Mouse (Mus musculus): ENCODE measurements around the gene Bean1. TPM values are rescaled to one million over a fixed set of nuclear protein-coding genes. Genes with fewer than 3 reads are reported as not detected.

The Bean1 gene
- polyA plus RNA-seq, 2 experiments = 0.02 TPM; not detected in 1

GRCm38 (mm10) chr8:104247054-104247907 lies 77.0 kb downstream of the Bean1 start:
- DNase-seq (ENCODE audit: low read depth in 3 of 3, low spot score in 3 of 3) = no peak
- H3K27me3 ChIP-seq (ENCODE audit: control insufficient read depth, insufficient read depth, low read length) = no peaks in the 10 kb centered on the region

GRCm38 (mm10) chr8:104247908-104248275 lies 77.7 kb downstream of the Bean1 start:
- Histone ChIP-seq H3K9me3 (ENCODE audit: control insufficient read depth, low read length) (no peaks in the 10 kb centered on the region), H3K9ac (replicated peaks) (peak overlapping the region; percentile 89), H3K27me3 (ENCODE audit: control insufficient read depth, insufficient read depth, low read length) (no peaks in the 10 kb centered on the region), H3K4me3 (ENCODE audit: insufficient read depth in 1 of 2, low read depth in 2 of 2, low read length in 2 of 2) (peak overlapping the region; percentile 76 to 94), H3K4me2 (ENCODE audit: low read depth) (peak overlapping the region; percentile 93), H3K36me3 (replicated peaks; ENCODE audit: control insufficient read depth, insufficient read depth, low read depth) (no peaks in the 10 kb centered on the region), H3K4me1 (replicated peaks; ENCODE audit: control insufficient read depth in 2 of 2, insufficient read depth in 2 of 2, low read length in 1 of 2) (peaks cover 9 to 24% of the 10 kb centered on the region in 2 experiments), H3K27ac (peak overlapping the region; percentile 37; the same call in 1 of the 2 replicates)
- peak; percentile 38; the same call in 1 of the 2 replicates for ATAC-seq (ENCODE audit: insufficient read depth)
- TF ChIP-seq CTCF (IDR thresholded peaks at IDR 0.05; ENCODE audit: low read depth) (no peak), EP300 (IDR thresholded peaks at IDR 0.05; ENCODE audit: low read depth) (no peak)
- no peak for DNase-seq (ENCODE audit: low read depth in 3 of 3, low spot score in 3 of 3)
- 4% methylated on average over 11 of the region's 11 CpGs for WGBS (ENCODE audit: insufficient replicate concordance)

More at GRCm38 (mm10) chr8:104247054-104247907, 77.0 kb downstream of the Bean1 start:
- no peaks in the 10 kb centered on the region for H3K9me3 ChIP-seq (ENCODE audit: control insufficient read depth, low read length)
- no peak for ATAC-seq (ENCODE audit: insufficient read depth)
- no peaks in the 10 kb centered on the region for H3K36me3 ChIP-seq (replicated peaks; ENCODE audit: control insufficient read depth, insufficient read depth, low read depth)
- peak overlapping the region; percentile 76 to 94 for H3K4me3 ChIP-seq (ENCODE audit: insufficient read depth in 1 of 2, low read depth in 2 of 2, low read length in 2 of 2)
- peak overlapping the region; percentile 93 for H3K4me2 ChIP-seq (ENCODE audit: low read depth)
- WGBS (ENCODE audit: insufficient replicate concordance) = 31% methylated on average over 22 of the region's 22 CpGs
- H3K27ac ChIP-seq = 0 out of 2 replicates have a peak overlapping the region, but pooled peaks have one; percentile 27
- TF ChIP-seq CTCF (IDR thresholded peaks at IDR 0.05; ENCODE audit: low read depth) = no peak
- no peak for TF ChIP-seq EP300 (IDR thresholded peaks at IDR 0.05; ENCODE audit: low read depth)
- H3K4me1 ChIP-seq (replicated peaks; ENCODE audit: control insufficient read depth in 2 of 2, insufficient read depth in 2 of 2, low read length in 1 of 2) = peaks cover 9 to 26% of the 10 kb centered on the region in 2 experiments
- peak overlapping the region; percentile 89 for H3K9ac ChIP-seq (replicated peaks)

DNA sequence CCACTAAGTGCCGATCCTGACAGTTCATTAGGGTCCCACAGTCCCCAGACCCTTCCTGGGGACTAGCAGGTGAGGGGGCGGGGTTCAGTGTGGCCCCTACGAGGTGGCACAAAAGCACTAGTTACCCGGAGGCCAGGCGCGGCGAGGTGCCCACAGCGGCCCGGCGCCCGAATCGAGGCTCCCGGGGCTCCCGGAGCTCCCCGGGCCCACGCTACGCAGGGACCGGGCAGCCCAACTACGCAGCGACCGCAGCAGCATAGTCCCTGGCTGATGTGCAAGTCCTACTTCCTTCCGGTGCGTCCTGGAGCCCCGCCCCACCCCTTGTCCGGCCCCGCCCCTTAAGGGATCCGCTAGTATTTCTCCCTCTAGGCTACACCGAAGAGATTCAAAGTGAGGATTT lies 78.0 kb downstream of the Bean1 start, which contains the start of gene Tk2:
Gene Tk2 (minus strand): TSS at position 283 of the 400 bp plus-strand sequence.
- Histone ChIP-seq H3K4me3 (ENCODE audit: insufficient read depth in 1 of 2, low read depth in 2 of 2, low read length in 2 of 2) (peak within 1 kb of the TSS; percentile 76 to 94), H3K9ac (replicated peaks) (peak within 1 kb of the TSS; percentile 89), H3K36me3 (replicated peaks; ENCODE audit: control insufficient read depth, insufficient read depth, low read depth) (no peaks in the 10 kb centered on the region), H3K4me1 (replicated peaks; ENCODE audit: control insufficient read depth in 2 of 2, insufficient read depth in 2 of 2, low read length in 1 of 2) (peaks cover 9 to 24% of the 10 kb centered on the region in 2 experiments), H3K27ac (peak within 1 kb of the TSS; percentile 37; the same call in 1 of the 2 replicates), H3K4me2 (ENCODE audit: low read depth) (peak within 1 kb of the TSS; percentile 93), H3K9me3 (ENCODE audit: control insufficient read depth, low read length) (no peaks in the 10 kb centered on the region), H3K27me3 (ENCODE audit: control insufficient read depth, insufficient read depth, low read length) (no peaks in the 10 kb centered on the region)
- TF ChIP-seq EP300 (IDR thresholded peaks at IDR 0.05; ENCODE audit: low read depth) (no peak), CTCF (IDR thresholded peaks at IDR 0.05; ENCODE audit: low read depth) (no peak)
- under 1% methylated on average over 28 of the region's 28 CpGs for WGBS (ENCODE audit: insufficient replicate concordance)
- DNase-seq (ENCODE audit: low read depth in 3 of 3, low spot score in 3 of 3) = peak; percentile 65 to 72 (median 68)
- ATAC-seq (ENCODE audit: insufficient read depth) = peak; percentile 82

DNA sequence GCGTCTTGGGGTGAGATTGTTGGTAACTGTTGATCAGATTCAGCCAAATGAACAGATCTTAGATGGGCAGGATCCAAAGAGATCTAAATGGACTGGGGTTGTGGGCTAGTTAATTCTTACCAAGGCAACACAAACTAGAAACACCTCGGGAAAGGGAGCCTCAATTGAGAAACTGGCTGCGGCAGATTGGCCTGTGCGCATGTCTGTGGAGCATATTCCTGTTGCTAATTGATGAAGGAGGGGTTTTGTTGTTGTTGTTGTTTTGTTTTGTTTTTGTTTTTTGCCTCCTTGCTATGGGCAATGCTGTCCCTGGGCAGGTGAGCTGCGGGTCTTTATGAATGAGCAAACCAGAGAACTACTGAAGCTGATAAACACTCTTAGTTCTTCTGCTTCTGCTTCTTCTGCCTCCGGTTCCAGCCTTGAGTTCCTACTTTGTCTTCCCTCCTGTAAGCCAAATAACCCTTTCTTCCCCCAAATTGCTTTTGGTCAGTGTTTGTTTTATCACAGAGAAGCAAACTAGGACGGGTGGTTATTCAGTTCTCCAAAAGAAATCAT lies 79.3 kb downstream of the Bean1 start:
- no peak overlapping the region for H3K27ac ChIP-seq
- no peak for ATAC-seq (ENCODE audit: insufficient read depth)
- no peak overlapping the region for H3K9ac ChIP-seq (replicated peaks)
- TF ChIP-seq CTCF (IDR thresholded peaks at IDR 0.05; ENCODE audit: low read depth) = no peak
- no peak for TF ChIP-seq EP300 (IDR thresholded peaks at IDR 0.05; ENCODE audit: low read depth)
- WGBS (ENCODE audit: insufficient replicate concordance) = 66% methylated on average over 7 of the region's 7 CpGs
- no peak overlapping the region for H3K4me3 ChIP-seq (ENCODE audit: insufficient read depth in 1 of 2, low read depth in 2 of 2, low read length in 2 of 2)
- no peaks in the 10 kb centered on the region for H3K27me3 ChIP-seq (ENCODE audit: control insufficient read depth, insufficient read depth, low read length)
- H3K4me2 ChIP-seq (ENCODE audit: low read depth) = no peak overlapping the region
- H3K4me1 ChIP-seq (replicated peaks; ENCODE audit: control insufficient read depth in 2 of 2, insufficient read depth in 2 of 2, low read length in 1 of 2) = peaks cover 9 to 24% of the 10 kb centered on the region in 2 experiments
- H3K9me3 ChIP-seq (ENCODE audit: control insufficient read depth, low read length) = no peaks in the 10 kb centered on the region
- no peaks in the 10 kb centered on the region for H3K36me3 ChIP-seq (replicated peaks; ENCODE audit: control insufficient read depth, insufficient read depth, low read depth)
- DNase-seq (ENCODE audit: low read depth in 3 of 3, low spot score in 3 of 3) = no peak

Measured in liver, embryonic 14.5 days (tissue).